Mouse (Mus musculus) stomach, postnatal 0 days (tissue): ENCODE measurements around the gene Ikbke. TPM values are rescaled to one million over a fixed set of nuclear protein-coding genes. Genes with fewer than 3 reads are reported as not detected.

ENCODE experiments used
- ATAC-seq: fragments of 200-750 bp; cut with Nextera tagmentation; 2 replicates; pipeline ENCODE4 v1.8.0; 2017; ENCODE audit not compliant: low FRiP score, low TSS enrichment
- DNase-seq: peaks from one replicate; pipeline ENCODE4 v3.0.0-alpha.2; 2016; ENCODE audit warnings: low spot score
- H3K27ac ChIP-seq: fragments of 300-500 bp; sonication (generic); replicated peaks from 2 replicates; pipeline ENCODE4 v1.5.1; 2014; ENCODE audit warnings: mild to moderate bottlenecking, control low read depth
- H3K27me3 ChIP-seq: fragments of 300-500 bp; sonication (generic); 2 replicates; pipeline ENCODE4 v1.6.1; 2014; ENCODE audit warnings: low read length; ENCODE audit not compliant: control insufficient read depth, insufficient read depth
- H3K36me3 ChIP-seq: fragments of 300-500 bp; sonication (generic); 2 replicates; pipeline ENCODE4 v1.6.1; 2014; ENCODE audit warnings: low read length, mixed read lengths; ENCODE audit not compliant: control insufficient read depth, insufficient read depth
- H3K4me1 ChIP-seq: fragments of 300-500 bp; sonication (generic); replicated peaks from 2 replicates; pipeline ENCODE4 v1.6.1; 2014; ENCODE audit warnings: antibody characterized with exemption; ENCODE audit not compliant: control insufficient read depth, insufficient read depth
- H3K4me2 ChIP-seq: fragments of 300-500 bp; sonication (generic); replicated peaks from 2 replicates; pipeline ENCODE4 v1.6.1; 2014; ENCODE audit warnings: low read depth, mild to moderate bottlenecking, control low read depth, moderate library complexity
- H3K4me3 ChIP-seq: fragments of 300-500 bp; sonication (generic); 2 replicates; pipeline ENCODE4 v1.5.1; 2014; ENCODE audit warnings: low read depth, low read length, control low read depth
- H3K9ac ChIP-seq: fragments of 300-500 bp; sonication (generic); 2 replicates; pipeline ENCODE4 v1.6.1; 2014; ENCODE audit warnings: mild to moderate bottlenecking, low read length, control low read depth, mixed read lengths
- H3K9me3 ChIP-seq: fragments of 300-500 bp; sonication (generic); 2 replicates; pipeline ENCODE4 v1.6.1; 2016; ENCODE audit warnings: low read length; ENCODE audit not compliant: control insufficient read depth
- CTCF ChIP-seq: IDR thresholded peaks from 2 replicates; pipeline ENCODE4 v1.5.1; 2016; ENCODE audit warnings: antibody characterized with exemption, low read depth, mild to moderate bottlenecking, moderate library complexity
- EP300 ChIP-seq: optimal IDR thresholded peaks from 2 replicates; pipeline ENCODE3; 2016; ENCODE audit warnings: antibody characterized with exemption
- WGBS: fragments of 180-500 bp; shearing (Covaris S2); extraction: QIAGEN DNeasy Blood & Tissue Kit; methylation state at CpG from one replicate; pipeline ENCODE4 v1.1.7; 2014; 5-methylcytosine and 5-hydroxymethylcytosine counted together
- polyA plus RNA-seq: library from polyadenylated mRNA; unstranded; fragments of >200 nt; fragmentation: Nextera tagmentation; extraction: Ambion mirVana; gene quantifications from 2 replicates; pipeline ENCODE4 v1.2.1, GENCODE M21; 2015

Gene Ikbke
- polyA plus RNA-seq, 1 experiment from 2014 or later = 4.5 TPM

DNA sequence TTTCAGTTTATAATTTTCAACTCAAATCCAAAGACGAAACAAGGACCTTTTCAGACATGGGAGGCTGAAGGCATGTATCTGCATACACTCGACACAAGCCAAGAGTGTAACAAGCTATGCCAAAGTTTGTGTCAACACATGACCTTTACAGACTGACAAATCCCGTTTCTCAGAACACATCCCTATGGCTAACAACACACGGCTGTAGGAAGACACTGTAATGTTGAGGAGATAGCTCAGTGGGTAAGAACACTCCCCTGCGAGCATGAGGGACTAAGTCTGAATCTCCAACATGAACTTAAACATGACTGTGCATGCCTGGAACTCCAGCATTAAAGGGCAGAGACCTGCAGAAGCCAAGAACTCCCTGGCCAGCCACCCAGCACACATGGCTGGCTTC lies 73.1 kb downstream of the Ikbke start:
- 0 out of 2 replicates have a peak overlapping the region, but pooled peaks have one; percentile 18 for H3K27ac ChIP-seq
- H3K27me3 ChIP-seq = no peaks in the 10 kb centered on the region
- no peak overlapping the region for H3K9ac ChIP-seq
- no peak for ATAC-seq
- 45% methylated on average over 5 of the region's 5 CpGs for WGBS
- no peaks in the 10 kb centered on the region for H3K9me3 ChIP-seq
- TF ChIP-seq CTCF (no peak), EP300 (no peak)
- H3K36me3 ChIP-seq = no peaks in the 10 kb centered on the region
- H3K4me1 ChIP-seq = no peaks in the 10 kb centered on the region
- H3K4me2 ChIP-seq = no peak overlapping the region
- no peak for DNase-seq
- no peak overlapping the region for H3K4me3 ChIP-seq

DNA sequence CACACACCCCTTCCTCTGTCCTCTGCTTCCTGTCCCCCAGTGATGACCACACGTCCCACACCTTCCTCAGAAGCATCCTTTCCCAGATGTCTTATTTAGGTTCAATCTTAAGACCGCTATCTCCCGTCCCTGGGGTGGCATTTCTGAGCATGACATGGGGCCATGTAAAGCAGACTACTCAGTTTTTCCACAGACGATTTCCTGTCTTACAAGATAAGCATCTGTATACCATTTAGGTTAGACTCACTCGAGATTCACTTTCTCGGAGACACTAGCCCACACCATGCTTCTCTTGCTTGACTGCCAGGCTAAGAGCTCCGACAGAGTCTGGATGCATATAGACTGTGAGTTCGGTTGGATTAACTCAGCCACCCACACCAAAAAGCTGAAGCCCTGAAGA lies 74.9 kb downstream of the Ikbke start:
- no peak for DNase-seq
- Histone ChIP-seq H3K9ac (no peak overlapping the region), H3K4me1 (peaks cover 8% of the 10 kb centered on the region; the same call in 1 of the 2 replicates), H3K4me2 (no peak overlapping the region), H3K9me3 (no peaks in the 10 kb centered on the region), H3K27ac (no peak overlapping the region), H3K4me3 (no peak overlapping the region), H3K27me3 (no peaks in the 10 kb centered on the region), H3K36me3 (no peaks in the 10 kb centered on the region)
- TF ChIP-seq EP300 (no peak), CTCF (no peak)
- no peak for ATAC-seq
- WGBS = 81% methylated on average over 8 of the region's 8 CpGs

Other genes starting within 250 kb of the Ikbke start
- gene Mapkapk2, start 181.8 kb downstream of the Ikbke start, polyA plus RNA-seq = 34.6 and 35.4 TPM in 2 replicates
- 1.4 TPM in 2 replicates for gene Dyrk3, start 141.3 kb downstream of the Ikbke start, polyA plus RNA-seq
- gene Eif2d, start 126.4 kb downstream of the Ikbke start, polyA plus RNA-seq = 36.3 and 38.8 TPM in 2 replicates
- 7.9 and 8.6 TPM in 2 replicates for gene Rassf5, start 34.3 kb downstream of the Ikbke start, polyA plus RNA-seq
- gene Srgap2, start 247.7 kb upstream of the Ikbke start, polyA plus RNA-seq = 7.7 and 9.1 TPM in 2 replicates
- gene Fam72a, start 248.3 kb upstream of the Ikbke start, polyA plus RNA-seq = 1.3 and 1.5 TPM in 2 replicates